Mouse (Mus musculus) left cerebral cortex, postnatal 36 days (tissue): ENCODE data around the gene Proca1. TPM values are rescaled to one million over a fixed set of nuclear protein-coding genes. Genes with fewer than 3 reads are reported as not detected.

ENCODE experiments used
- microRNA-seq: library from miRNA; unstranded; fragments of <30 nt; microRNA quantifications from one replicate; pipeline ENCODE4 v1.2.0, GENCODE M21; 2022
- total RNA-seq, 2 experiments: library from RNA; stranded (reverse); gene quantifications; 2 replicates each; pipeline ENCODE4 v1.2.3; 2021

The Proca1 gene
- total RNA-seq, 2 experiments from 2014 or later, result 6.6 to 8.7 TPM

Small RNA genes within 50 kb of the gene (microRNA-seq; reads per million reads assigned to microRNA genes)
- 1.0 reads per million for gene Mir7653

Other genes starting within 250 kb of the Proca1 start
- gene Phf12, start 210.6 kb upstream of the Proca1 start, total RNA-seq, result 10 to 100 TPM; 51.7 to 63.6 TPM
- 1 to 10 TPM; 7.2 to 8.0 TPM for gene Dhrs13, start 161.1 kb upstream of the Proca1 start, total RNA-seq
- 100 to 1,000 TPM in 1 of 2 experiments, 10 to 100 TPM in 1; 89.5 to 103 TPM for gene Flot2, start 155.5 kb upstream of the Proca1 start, total RNA-seq
- gene Eral1, start 113.0 kb upstream of the Proca1 start, total RNA-seq, result 10 to 100 TPM; 18.9 to 19.1 TPM
- 10 to 100 TPM; 29.0 to 29.7 TPM for gene Fam222b, start 98.7 kb upstream of the Proca1 start, total RNA-seq
- gene Traf4, start 27.8 kb upstream of the Proca1 start, total RNA-seq, result 10 to 100 TPM; 10.5 to 12.5 TPM
- gene Nek8, start 16.7 kb upstream of the Proca1 start, total RNA-seq, result 1 to 10 TPM; 2.7 to 3.2 TPM
- 10 to 100 TPM; 32.5 to 36.1 TPM for gene Tlcd1, start 16.7 kb upstream of the Proca1 start, total RNA-seq
- 100 to 1,000 TPM; 673 to 732 TPM for gene Rpl23a, start 9.8 kb upstream of the Proca1 start, total RNA-seq
- gene Rab34, start 5.0 kb upstream of the Proca1 start, total RNA-seq, result 10 to 100 TPM; 20.5 to 28.0 TPM
- 10 to 100 TPM; 61.0 to 64.6 TPM for gene Sdf2, start 52.4 kb downstream of the Proca1 start, total RNA-seq
- gene Supt6, start 52.6 kb downstream of the Proca1 start, total RNA-seq, result 100 to 1,000 TPM in 1 of 2 experiments, 10 to 100 TPM in 1; 95.1 to 100 TPM
- gene 2610507B11Rik, start 68.4 kb downstream of the Proca1 start, total RNA-seq, result 100 to 1,000 TPM; 177 TPM
- gene BC030499, start 97.4 kb downstream of the Proca1 start, total RNA-seq, result 10 to 100 TPM; 11.3 to 25.5 TPM
- 10 to 100 TPM in 1 of 2 experiments, 1 to 10 TPM in 1; 7.3 to 13.8 TPM for gene Spag5, start 108.1 kb downstream of the Proca1 start, total RNA-seq
- gene Aldoc, start 129.6 kb downstream of the Proca1 start, total RNA-seq, result 100 to 1,000 TPM; 746 to 852 TPM
- 10 to 100 TPM; 64.4 to 68.5 TPM for gene Pigs, start 135.0 kb downstream of the Proca1 start, total RNA-seq
- gene Unc119, start 150.1 kb downstream of the Proca1 start, total RNA-seq, result 10 to 100 TPM; 30.6 to 31.3 TPM
- not detected for gene Foxn1, start 193.2 kb downstream of the Proca1 start, total RNA-seq
- gene Slc13a2, start 228.8 kb downstream of the Proca1 start, total RNA-seq, result not detected